Mouse (Mus musculus) ES-E14 (cell line): ENCODE results near the gene Lamp1.

Source experiments
- CHD2 ChIP-seq: IDR thresholded peaks from 2 replicates; pipeline ENCODE4 v1.6.1; 2014; ENCODE audit warnings: mild to moderate bottlenecking, low read depth, low read length, inconsistent platforms
- HCFC1 ChIP-seq: IDR thresholded peaks from 2 replicates; pipeline ENCODE4 v1.6.1; 2012; ENCODE audit warnings: low read length, inconsistent platforms, borderline replicate concordance; ENCODE audit not compliant: insufficient read depth
- MAFK ChIP-seq: IDR thresholded peaks from 2 replicates; pipeline ENCODE4 v1.6.1; 2014; ENCODE audit warnings: mild to moderate bottlenecking, low read depth, low read length, inconsistent platforms; ENCODE audit not compliant: insufficient read depth
- ZC3H11A ChIP-seq: IDR thresholded peaks from 2 replicates; pipeline ENCODE4 v1.6.1; 2012; ENCODE audit warnings: low read depth, mild to moderate bottlenecking, inconsistent platforms, low read length, borderline replicate concordance
- ZNF384 ChIP-seq: IDR thresholded peaks from 2 replicates; pipeline ENCODE4 v1.6.1; 2012; ENCODE audit warnings: low read depth, low read length, inconsistent platforms

GRCm38 (mm10) chr8:13149287-13149686, 9.7 kb upstream of the Lamp1 start:
- TF ChIP-seq MAFK (no peak), HCFC1 (no peak), ZC3H11A (no peak), ZNF384 (no peak), CHD2 (no peak)
